Mouse (Mus musculus): ENCODE measurements around the gene Ddx17.

DNA sequence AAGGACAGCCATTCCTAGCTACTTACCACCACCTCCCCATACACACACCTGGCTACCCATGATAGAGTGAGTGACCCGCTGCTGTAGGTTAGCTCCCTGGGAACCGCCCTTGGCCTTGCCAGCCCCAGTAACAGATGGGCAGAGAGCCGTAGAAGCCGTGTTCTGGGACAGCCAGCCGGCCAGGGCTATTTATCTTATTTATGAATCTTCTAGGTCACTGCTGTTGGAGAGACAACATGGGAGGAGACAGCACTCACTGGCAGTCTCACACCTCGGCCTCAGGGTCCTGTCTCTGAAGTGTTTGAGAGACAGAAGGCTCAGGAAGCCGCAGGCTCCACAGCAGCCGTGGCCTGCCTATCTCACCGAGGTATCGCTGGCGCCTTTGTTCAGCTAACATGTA, 57.1 kb downstream of the Ddx17 start:
- no peak for TF ChIP-seq POLR2A (IDR thresholded peaks at IDR 0.05; ENCODE audit: control insufficient read depth, low read depth, low read length)
- no peak for TF ChIP-seq CTCF (IDR thresholded peaks at IDR 0.05; ENCODE audit: control insufficient read depth, insufficient read depth, insufficient replicate concordance, low read depth, low read length)
